Mouse (Mus musculus) adrenal gland, postnatal 4 days (tissue): Measurements from ENCODE around the gene Mmp25. TPM values are rescaled to one million over a fixed set of nuclear protein-coding genes. Genes with fewer than 3 reads are reported as not detected.
"Not testable (repeated sequence)": the region's sequence is repeated elsewhere in the genome, so short reads cannot be mapped to it uniquely, and the experiment has no call there.

Experiments
- DNase-seq, 2 experiments: peaks; one replicate each; pipeline ENCODE4 v3.0.0; 2021 to 2022; ENCODE audit warnings: low spot score in 2 of 2, mixed read lengths in 2 of 2
- total RNA-seq, 2 experiments: library from RNA; stranded (reverse); gene quantifications; 2 replicates each; pipeline ENCODE4 v1.2.3; 2021

The Mmp25 gene
- total RNA-seq, 2 experiments from 2014 or later = 0.56 to 0.90 TPM

DNA sequence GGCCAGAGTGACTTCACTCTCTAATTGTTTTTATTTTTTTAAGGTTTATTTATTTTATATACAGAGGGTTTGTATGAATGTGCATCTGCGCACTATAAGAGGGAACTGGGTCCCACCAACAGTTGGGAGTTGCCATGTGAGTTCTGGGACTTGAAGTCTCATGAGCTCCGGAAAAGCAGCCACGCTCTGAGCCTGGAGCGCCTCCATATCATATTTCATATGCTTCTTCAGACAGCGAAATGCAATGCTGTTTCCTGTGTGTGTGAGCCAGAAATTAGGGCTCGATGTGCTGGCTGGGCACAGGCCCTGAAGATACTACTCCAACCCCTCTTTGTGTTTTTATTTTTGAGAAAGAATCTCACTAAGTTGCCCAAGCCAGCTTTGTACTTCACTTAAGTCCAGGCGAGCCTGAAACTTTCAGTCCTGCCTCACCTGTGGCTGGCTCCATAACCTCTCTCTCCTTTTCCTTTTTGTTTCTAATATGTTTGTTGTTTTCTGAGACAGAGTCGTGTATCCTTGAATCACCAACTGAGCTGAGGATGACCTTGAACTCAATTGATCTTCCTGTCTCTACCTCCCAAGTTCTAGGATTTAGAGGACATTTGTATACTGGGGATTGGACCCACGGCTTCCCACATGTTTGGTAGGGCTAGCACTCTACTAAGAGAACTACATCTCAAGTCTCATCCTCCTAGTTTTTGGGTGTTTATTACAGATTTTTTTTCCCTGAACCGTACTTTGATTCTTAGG is 43.1 kb downstream of the Mmp25 start:
- no peak for DNase-seq

- no peak for DNase-seq
Measured at GRCm38 (mm10) chr17:23600641-23601622, 44.1 kb downstream of the Mmp25 start, which contains the start of gene Zscan10. TSS of gene Zscan10 (plus strand) at chr17:23600856.

- DNase-seq = no peak
Measured at GRCm38 (mm10) chr17:23599605-23600063, 45.4 kb downstream of the Mmp25 start.

DNA sequence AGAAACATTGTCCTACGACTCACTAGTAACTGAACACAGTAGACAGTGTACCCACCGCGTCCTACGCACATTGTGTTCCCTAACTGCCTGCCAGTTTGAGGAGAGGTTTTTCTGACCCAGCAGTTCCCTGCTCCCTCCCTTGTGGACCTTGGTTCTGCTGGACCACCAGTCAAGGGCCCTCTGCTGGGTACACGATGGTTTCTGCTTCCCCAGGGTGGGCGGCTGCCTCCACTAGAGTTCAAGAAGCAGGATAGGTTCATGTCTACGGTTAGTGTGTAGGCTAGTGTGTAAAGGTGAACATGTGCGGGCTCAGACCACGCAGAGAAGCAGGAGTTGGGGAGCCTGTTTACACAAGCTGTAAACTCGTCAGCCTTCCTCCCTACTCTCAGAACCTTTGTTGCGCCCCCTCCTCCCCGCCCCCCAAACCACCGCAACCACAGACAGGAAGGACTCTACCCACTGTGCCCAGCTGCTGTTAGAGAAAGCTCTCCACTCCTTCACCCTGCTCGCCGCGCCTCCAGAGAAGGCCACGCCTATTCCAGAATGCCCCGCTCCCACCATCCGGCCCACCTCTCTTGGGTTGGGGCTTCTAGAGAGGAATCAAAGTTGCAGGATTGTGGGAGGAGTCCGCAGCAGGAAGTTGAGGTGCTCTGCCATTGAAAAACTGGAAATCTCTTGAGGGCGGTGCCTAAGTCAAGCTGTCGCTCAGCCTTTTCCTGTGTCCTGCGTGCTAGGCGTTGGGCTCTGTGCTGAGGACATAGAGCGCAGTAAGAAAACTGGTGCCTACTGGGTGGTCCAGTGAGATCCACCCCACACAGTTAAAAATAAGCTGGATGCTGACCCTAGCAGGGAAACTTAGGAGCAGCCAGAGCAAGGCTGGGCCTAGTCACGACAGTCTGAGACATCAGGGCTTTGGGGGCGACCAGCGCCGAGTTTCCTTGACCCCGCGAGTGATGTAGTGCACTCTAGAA is 46.2 kb downstream of the Mmp25 start, which contains the start of gene Zfp13:
Zfp13 (minus strand) TSS at position 906 of the 971 bp plus-strand sequence.
- peak; percentile 49 to 81 for DNase-seq

GRCm38 (mm10) chr17:23595139-23595538 is 49.9 kb downstream of the Mmp25 start:
- DNase-seq = not testable (repeated sequence)

- DNase-seq = no peak
Measured at GRCm38 (mm10) chr17:23592926-23593300, 52.2 kb downstream of the Mmp25 start.

- DNase-seq = peak; percentile 83 to 86
Measured at GRCm38 (mm10) chr17:23592208-23592925, 52.7 kb downstream of the Mmp25 start.

- no peak for DNase-seq
Measured at GRCm38 (mm10) chr17:23587253-23587652, 57.8 kb downstream of the Mmp25 start.

DNA sequence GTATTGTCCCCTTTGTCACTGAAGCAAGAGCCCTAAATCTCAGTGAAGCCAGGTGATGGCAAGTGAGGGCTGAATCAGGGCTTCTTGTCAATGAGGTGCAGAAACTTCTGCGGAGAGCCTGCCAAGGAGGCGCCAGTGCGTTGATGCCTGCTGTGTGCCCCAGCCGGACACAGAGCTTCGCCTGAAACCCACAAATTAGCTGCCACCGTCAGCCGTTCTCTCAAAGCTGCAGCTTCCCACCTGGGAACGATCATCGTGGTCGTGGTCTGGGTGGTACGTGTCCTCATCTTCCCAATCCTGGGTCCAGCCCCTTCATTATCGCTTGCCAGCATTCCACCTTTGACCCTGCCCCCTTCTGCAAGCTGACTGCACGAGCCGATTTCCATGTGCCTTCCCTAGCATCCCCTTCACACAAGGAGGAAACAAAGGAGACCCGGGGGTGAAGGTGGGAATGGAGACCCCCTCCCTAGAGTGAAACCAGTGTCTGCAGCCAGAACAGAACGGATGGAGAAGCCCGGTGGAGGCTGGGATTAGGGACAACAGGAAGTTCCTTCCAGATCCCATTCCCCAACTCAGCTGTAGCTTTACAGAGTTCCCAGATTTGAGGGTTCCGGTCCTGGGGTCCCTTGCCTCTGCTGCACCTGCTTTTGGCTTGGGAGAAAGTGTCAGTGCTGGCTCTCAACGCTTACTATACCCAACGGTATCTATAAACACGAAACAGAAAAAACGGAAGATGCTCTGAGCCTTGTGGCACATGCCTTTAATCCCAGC is 59.2 kb downstream of the Mmp25 start:
- peak in 1 of 2 experiments; percentile 46 for DNase-seq

DNA sequence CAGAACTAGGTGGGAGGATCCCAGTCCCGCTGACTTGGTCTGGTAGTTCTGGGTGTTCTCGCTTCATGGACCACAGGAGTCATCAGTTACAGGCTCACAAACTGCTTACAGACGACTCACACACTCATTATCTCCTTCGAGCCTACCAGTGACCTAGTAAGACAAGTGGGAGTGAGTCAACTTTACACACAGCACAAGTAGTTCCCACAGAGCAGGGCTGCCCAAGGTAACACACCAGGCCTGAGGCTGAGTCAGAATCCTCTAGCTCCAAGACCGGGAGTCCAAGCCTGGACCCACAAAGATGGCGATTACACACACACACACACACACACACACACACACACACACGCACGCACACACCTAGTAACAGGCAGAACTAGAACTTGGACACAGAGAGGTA is 60.3 kb downstream of the Mmp25 start:
- no peak for DNase-seq

Other genes with a start within 250 kb of the Mmp25 start
- not detected for gene Vmn2r117, start 165.6 kb downstream of the Mmp25 start, total RNA-seq
- 10 to 100 TPM in 1 of 2 experiments, 1 to 10 TPM in 1; 8.5 to 11.5 TPM for gene Zfp213, start 81.0 kb downstream of the Mmp25 start, total RNA-seq
- gene Zfp13, start 45.8 kb downstream of the Mmp25 start, total RNA-seq = 10 to 100 TPM; 27.5 to 29.7 TPM
- not detected for gene Zscan10, start 44.4 kb downstream of the Mmp25 start, total RNA-seq
- under 1 TPM in 1 of 2 experiments, not detected in 1; 0.31 TPM for gene Bicdl2, start 15.2 kb upstream of the Mmp25 start, total RNA-seq
- gene Hcfc1r1, start 28.3 kb upstream of the Mmp25 start, total RNA-seq = 100 to 1,000 TPM; 132 to 134 TPM
- gene Thoc6, start 28.6 kb upstream of the Mmp25 start, total RNA-seq = 10 to 100 TPM; 26.7 to 27.5 TPM
- 10 to 100 TPM; 53.2 to 53.8 TPM for gene Tnfrsf12a, start 32.2 kb upstream of the Mmp25 start, total RNA-seq
- gene Cldn6, start 34.0 kb upstream of the Mmp25 start, total RNA-seq = 10 to 100 TPM in 1 of 2 experiments, not detected in 1; 12.1 TPM
- 1 to 10 TPM in 1 of 2 experiments, not detected in 1; 2.4 TPM for gene Cldn9, start 38.7 kb upstream of the Mmp25 start, total RNA-seq
- gene 1520401A03Rik, start 77.5 kb upstream of the Mmp25 start, total RNA-seq = 1 to 10 TPM in 1 of 2 experiments, under 1 TPM in 1; 0.99 to 1.3 TPM
- 10 to 100 TPM; 20.0 to 22.4 TPM for gene Pkmyt1, start 81.1 kb upstream of the Mmp25 start, total RNA-seq
- gene Paqr4, start 95.6 kb upstream of the Mmp25 start, total RNA-seq = 10 to 100 TPM; 13.8 to 14.6 TPM
- gene Kremen2, start 100.6 kb upstream of the Mmp25 start, total RNA-seq = under 1 TPM in 1 of 2 experiments, not detected in 1; 0.14 TPM
- gene Flywch1, start 126.3 kb upstream of the Mmp25 start, total RNA-seq = 10 to 100 TPM; 60.9 to 62.4 TPM
- 10 to 100 TPM; 14.0 to 14.4 TPM for gene Flywch2, start 140.8 kb upstream of the Mmp25 start, total RNA-seq
- 100 to 1,000 TPM; 855 to 927 TPM for gene Srrm2, start 145.3 kb upstream of the Mmp25 start, total RNA-seq
- 100 to 1,000 TPM; 364 to 381 TPM for gene Elob, start 183.9 kb upstream of the Mmp25 start, total RNA-seq
- gene Prss33, start 190.8 kb upstream of the Mmp25 start, total RNA-seq = not detected
- gene Prss32, start 198.6 kb upstream of the Mmp25 start, total RNA-seq = not detected
- 1 to 10 TPM; 1.6 to 1.9 TPM for gene Prss41, start 198.9 kb upstream of the Mmp25 start, total RNA-seq
- gene Prss21, start 222.8 kb upstream of the Mmp25 start, total RNA-seq = not detected
- gene Dcpp1, start 235.6 kb upstream of the Mmp25 start, total RNA-seq = not detected
- not detected for gene Dcpp2, start 235.6 kb upstream of the Mmp25 start, total RNA-seq